Mouse (Mus musculus): ENCODE data around the gene Pknox2.

DNA sequence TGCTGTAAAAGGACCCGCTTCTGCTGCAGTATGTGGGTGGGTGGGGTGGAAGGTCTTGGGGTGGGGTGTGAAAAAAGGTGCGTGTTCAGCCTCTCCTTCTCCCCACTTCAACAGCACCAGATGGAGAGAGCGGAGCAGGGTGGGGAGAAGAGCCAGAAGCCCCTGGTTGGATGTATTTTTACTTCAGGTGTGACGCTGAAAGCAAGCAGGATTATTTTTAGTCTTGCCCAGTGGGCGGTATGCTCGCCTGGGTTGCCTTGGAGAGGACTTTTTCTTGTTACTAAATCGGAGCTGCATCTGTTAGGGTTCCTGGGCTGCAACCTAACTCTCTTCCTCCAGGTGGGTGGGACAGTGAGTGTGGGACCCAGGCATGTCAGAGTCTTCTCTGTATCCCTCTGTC, 202.4 kb downstream of the Pknox2 start:
- TF ChIP-seq ZC3H11A (IDR thresholded peaks at IDR 0.05; ENCODE audit: borderline replicate concordance, low read depth, low read length) (no peak), CHD2 (IDR thresholded peaks at IDR 0.05; ENCODE audit: low read depth, low read length) (no peak), MAFK (IDR thresholded peaks at IDR 0.05; ENCODE audit: insufficient read depth, low read depth, low read length) (no peak), HCFC1 (IDR thresholded peaks at IDR 0.05; ENCODE audit: borderline replicate concordance, insufficient read depth, low read length) (no peak), ZNF384 (IDR thresholded peaks at IDR 0.05; ENCODE audit: low read depth, low read length) (no peak)

All from ES-E14 (cell line).